Mouse (Mus musculus) cortical plate, adult 2 months (tissue): ENCODE measurements at regions not wholly inside any gene's neighbourhood (a gene's known extent, or its start where the extent isn't known, plus 50 kb on each side); places are given as distances from the start of the nearest gene placed in this dataset.

Experiments used
- CTCF ChIP-seq: fragments of 200-500 bp; IDR thresholded peaks from 2 replicates; pipeline ENCODE4 v1.5.1; 2011; ENCODE audit warnings: mild to moderate bottlenecking, control low read depth, low read length; ENCODE audit not compliant: insufficient read depth; ENCODE audit errors: extremely low read depth
- POLR2A ChIP-seq: fragments of 200-500 bp; IDR thresholded peaks from 2 replicates; pipeline ENCODE4 v1.6.1; 2011; ENCODE audit warnings: mild to moderate bottlenecking, low read length, control low read depth; ENCODE audit not compliant: insufficient read depth; ENCODE audit errors: extremely low read depth

GRCm38 (mm10) chr4:81027558-81027957 lies 117.1 kb downstream of the Lurap1l start:
- no peak for TF ChIP-seq POLR2A
- TF ChIP-seq CTCF = no peak
